Mouse (Mus musculus): ENCODE results near the gene Gss. TPM values are rescaled to one million over a fixed set of nuclear protein-coding genes. Genes with fewer than 3 reads are reported as not detected.

Gene Gss
- polyA plus RNA-seq, 1 experiment from 2014 or later, result 37.1 TPM

- Histone ChIP-seq H3K4me2 (replicated peaks; ENCODE audit: low read depth, low read length) (no peak overlapping the region), H3K4me1 (ENCODE audit: insufficient read depth, low read depth, low read length) (no peaks in the 10 kb centered on the region), H3K27ac (ENCODE audit: low read length) (no peak overlapping the region), H3K9me3 (ENCODE audit: low read length) (no peaks in the 10 kb centered on the region), H3K4me3 (ENCODE audit: low read depth, low read length) (no peak overlapping the region), H3K9ac (replicated peaks; ENCODE audit: low read depth) (no peak overlapping the region), H3K36me3 (ENCODE audit: insufficient read depth, low read length) (no peaks in the 10 kb centered on the region), H3K27me3 (replicated peaks; ENCODE audit: insufficient read depth, low read length) (no peaks in the 10 kb centered on the region)
- ATAC-seq, result no peak
- WGBS, result 39% methylated on average over 1 of the region's 1 CpGs
- TF ChIP-seq CTCF (IDR thresholded peaks at IDR 0.05) (no peak), EP300 (IDR thresholded peaks at IDR 0.05) (no peak)
- DNase-seq (ENCODE audit: low spot score), result no peak
These were observed 68.2 kb downstream of the Gss start for GRCm38 (mm10) chr2:155524378-155524777.

GRCm38 (mm10) chr2:155523706-155524105 is 68.9 kb downstream of the Gss start:
- no peaks in the 10 kb centered on the region for H3K4me1 ChIP-seq (ENCODE audit: insufficient read depth, low read depth, low read length)
- TF ChIP-seq CTCF (IDR thresholded peaks at IDR 0.05), result no peak
- no peak for TF ChIP-seq EP300 (IDR thresholded peaks at IDR 0.05)
- H3K27ac ChIP-seq (ENCODE audit: low read length), result no peak overlapping the region
- no peaks in the 10 kb centered on the region for H3K9me3 ChIP-seq (ENCODE audit: low read length)
- no peaks in the 10 kb centered on the region for H3K27me3 ChIP-seq (replicated peaks; ENCODE audit: insufficient read depth, low read length)
- no peak for DNase-seq (ENCODE audit: low spot score)
- 48% methylated on average over 5 of the region's 5 CpGs for WGBS
- ATAC-seq, result no peak
- H3K4me2 ChIP-seq (replicated peaks; ENCODE audit: low read depth, low read length), result no peak overlapping the region
- H3K36me3 ChIP-seq (ENCODE audit: insufficient read depth, low read length), result no peaks in the 10 kb centered on the region
- H3K9ac ChIP-seq (replicated peaks; ENCODE audit: low read depth), result no peak overlapping the region
- H3K4me3 ChIP-seq (ENCODE audit: low read depth, low read length), result no peak overlapping the region

GRCm38 (mm10) chr2:155518531-155519270 is 73.9 kb downstream of the Gss start:
- H3K9ac ChIP-seq (replicated peaks; ENCODE audit: low read depth), result peak overlapping the region; percentile 39
- H3K4me2 ChIP-seq (replicated peaks; ENCODE audit: low read depth, low read length), result peak overlapping the region; percentile 80
- H3K27me3 ChIP-seq (replicated peaks; ENCODE audit: insufficient read depth, low read length), result no peaks in the 10 kb centered on the region; the same call in 1 of the 2 replicates
- H3K9me3 ChIP-seq (ENCODE audit: low read length), result no peaks in the 10 kb centered on the region
- H3K4me1 ChIP-seq (ENCODE audit: insufficient read depth, low read depth, low read length), result peaks cover 5% of the 10 kb centered on the region; the same call in 1 of the 2 replicates
- DNase-seq (ENCODE audit: low spot score), result peak; percentile 22
- TF ChIP-seq CTCF (IDR thresholded peaks at IDR 0.05) (no peak), EP300 (IDR thresholded peaks at IDR 0.05) (no peak)
- peak overlapping the region; percentile 68; the same call in 1 of the 2 replicates for H3K27ac ChIP-seq (ENCODE audit: low read length)
- 26% methylated on average over 18 of the region's 18 CpGs for whole genome bisulfite sequencing
- ATAC-seq, result no peak
- H3K4me3 ChIP-seq (ENCODE audit: low read depth, low read length), result peak overlapping the region; percentile 74
- H3K36me3 ChIP-seq (ENCODE audit: insufficient read depth, low read length), result no peaks in the 10 kb centered on the region

GRCm38 (mm10) chr2:155517455-155518423 is 74.9 kb downstream of the Gss start, which contains the start of the genes Acss2 and Ggt7:
Gene Acss2, plus strand, starts transcription at chr2:155517948.
Gene Ggt7, minus strand, starts transcription at chr2:155518237.
- Histone ChIP-seq H3K9me3 (ENCODE audit: low read length) (no peaks in the 10 kb centered on the region), H3K27me3 (replicated peaks; ENCODE audit: insufficient read depth, low read length) (no peaks in the 10 kb centered on the region; the same call in 1 of the 2 replicates), H3K27ac (ENCODE audit: low read length) (peak within 1 kb of the TSS; percentile 68), H3K36me3 (ENCODE audit: insufficient read depth, low read length) (no peaks in the 10 kb centered on the region), H3K4me3 (ENCODE audit: low read depth, low read length) (peak within 1 kb of the TSS; percentile 74), H3K4me1 (ENCODE audit: insufficient read depth, low read depth, low read length) (peaks cover 5% of the 10 kb centered on the region; the same call in 1 of the 2 replicates), H3K4me2 (replicated peaks; ENCODE audit: low read depth, low read length) (peak within 1 kb of the TSS; percentile 80), H3K9ac (replicated peaks; ENCODE audit: low read depth) (peak within 1 kb of the TSS; percentile 39)
- TF ChIP-seq EP300 (IDR thresholded peaks at IDR 0.05), result no peak
- TF ChIP-seq CTCF (IDR thresholded peaks at IDR 0.05), result peak; percentile 89
- 2% methylated on average over 69 of the region's 70 CpGs for WGBS
- DNase-seq (ENCODE audit: low spot score), result peak; percentile 100
- peak; percentile 99 for ATAC-seq

- Histone ChIP-seq H3K9ac (replicated peaks; ENCODE audit: low read depth) (no peak overlapping the region), H3K4me1 (ENCODE audit: insufficient read depth, low read depth, low read length) (peaks cover 5% of the 10 kb centered on the region; the same call in 1 of the 2 replicates), H3K27ac (ENCODE audit: low read length) (no peak overlapping the region), H3K9me3 (ENCODE audit: low read length) (no peaks in the 10 kb centered on the region), H3K36me3 (ENCODE audit: insufficient read depth, low read length) (no peaks in the 10 kb centered on the region), H3K4me3 (ENCODE audit: low read depth, low read length) (no peak overlapping the region), H3K4me2 (replicated peaks; ENCODE audit: low read depth, low read length) (no peak overlapping the region), H3K27me3 (replicated peaks; ENCODE audit: insufficient read depth, low read length) (no peaks in the 10 kb centered on the region; the same call in 1 of the 2 replicates)
- TF ChIP-seq EP300 (IDR thresholded peaks at IDR 0.05) (no peak), CTCF (IDR thresholded peaks at IDR 0.05) (peak; percentile 99)
- peak; percentile 87 for DNase-seq (ENCODE audit: low spot score)
- no peak for ATAC-seq
- WGBS, result 0% methylated on average over 1 of the region's 1 CpGs
These were observed 76.7 kb downstream of the Gss start for GRCm38 (mm10) chr2:155515941-155516340.

- Histone ChIP-seq H3K4me2 (replicated peaks; ENCODE audit: low read depth, low read length) (peak overlapping the region; percentile 46), H3K4me3 (ENCODE audit: low read depth, low read length) (peak overlapping the region; percentile 14; the same call in 1 of the 2 replicates), H3K27ac (ENCODE audit: low read length) (no peak overlapping the region), H3K36me3 (ENCODE audit: insufficient read depth, low read length) (no peaks in the 10 kb centered on the region), H3K27me3 (replicated peaks; ENCODE audit: insufficient read depth, low read length) (no peaks in the 10 kb centered on the region; the same call in 1 of the 2 replicates), H3K4me1 (ENCODE audit: insufficient read depth, low read depth, low read length) (peaks cover 5% of the 10 kb centered on the region; the same call in 1 of the 2 replicates), H3K9ac (replicated peaks; ENCODE audit: low read depth) (no peak overlapping the region), H3K9me3 (ENCODE audit: low read length) (no peaks in the 10 kb centered on the region)
- 4% methylated on average over 19 of the region's 23 CpGs for WGBS
- DNase-seq (ENCODE audit: low spot score) (peak; percentile 58), ATAC-seq (no peak)
- TF ChIP-seq EP300 (IDR thresholded peaks at IDR 0.05), result no peak
- peak; percentile 52 for TF ChIP-seq CTCF (IDR thresholded peaks at IDR 0.05)
These were observed 77.9 kb downstream of the Gss start for GRCm38 (mm10) chr2:155514666-155515065.
